Mouse (Mus musculus) kidney, postnatal 25 days (tissue): ENCODE measurements around the gene Golt1a.
A peak's percentile ranks its signal among the peaks of the same experiment; 100 is the strongest.
"Not testable (repeated sequence)": the region's sequence is repeated elsewhere in the genome, so short reads cannot be mapped to it uniquely, and the experiment has no call there.

Experiments
- DNase-seq, 2 experiments: peaks; one replicate each; pipeline ENCODE4 v3.0.0; 2021; ENCODE audit warnings: mixed read lengths in 2 of 2

The Golt1a gene

DNA sequence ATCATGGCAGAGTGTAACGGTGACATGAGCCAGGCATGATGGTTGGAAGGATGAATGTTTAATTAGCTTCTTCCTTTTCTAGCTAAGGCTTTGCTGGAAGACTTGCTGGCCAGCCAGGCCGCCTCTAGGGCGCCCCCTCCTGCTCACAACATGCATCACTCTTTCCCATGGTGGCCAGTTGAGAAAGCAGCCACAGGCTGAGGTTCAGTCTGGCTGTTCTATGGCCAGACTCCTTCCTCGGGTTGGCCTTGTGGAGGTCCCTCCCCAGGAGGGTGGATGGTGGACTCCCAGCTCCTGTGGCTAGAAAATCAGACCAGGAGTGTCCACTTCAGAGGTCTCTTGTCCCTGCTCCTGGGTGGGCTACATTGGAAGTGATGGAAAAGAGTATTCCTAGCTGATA, 2.8 kb upstream of the Golt1a start:
- peak; percentile 84 to 85 for DNase-seq

DNA sequence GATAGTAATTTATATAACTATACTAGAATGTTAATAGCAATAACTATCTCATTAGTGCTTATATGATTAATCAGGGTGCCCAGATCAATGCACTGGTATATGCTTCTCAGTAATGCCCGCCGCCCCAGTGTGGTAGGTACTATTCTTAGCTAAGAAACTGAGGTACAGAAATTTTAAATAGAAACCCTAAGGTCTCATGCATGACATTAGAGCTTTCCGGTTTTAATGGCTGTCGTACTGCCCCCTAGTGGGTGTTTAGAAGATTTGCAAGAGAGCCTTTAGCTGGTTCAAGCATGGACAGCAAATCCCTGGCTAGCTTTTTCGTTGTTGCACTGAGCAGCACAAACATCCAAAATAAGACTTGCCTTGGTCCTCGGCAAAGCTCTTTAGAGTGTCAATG, 2.3 kb upstream of the Golt1a start:
- peak in 1 of 2 experiments; percentile 40 for DNase-seq

- no peak for DNase-seq
Observed at GRCm38 (mm10) chr1:133311240-133311639, 1.6 kb downstream of the Golt1a start.

- no peak for DNase-seq
Observed at GRCm38 (mm10) chr1:133311946-133312345, 2.3 kb downstream of the Golt1a start.

DNA sequence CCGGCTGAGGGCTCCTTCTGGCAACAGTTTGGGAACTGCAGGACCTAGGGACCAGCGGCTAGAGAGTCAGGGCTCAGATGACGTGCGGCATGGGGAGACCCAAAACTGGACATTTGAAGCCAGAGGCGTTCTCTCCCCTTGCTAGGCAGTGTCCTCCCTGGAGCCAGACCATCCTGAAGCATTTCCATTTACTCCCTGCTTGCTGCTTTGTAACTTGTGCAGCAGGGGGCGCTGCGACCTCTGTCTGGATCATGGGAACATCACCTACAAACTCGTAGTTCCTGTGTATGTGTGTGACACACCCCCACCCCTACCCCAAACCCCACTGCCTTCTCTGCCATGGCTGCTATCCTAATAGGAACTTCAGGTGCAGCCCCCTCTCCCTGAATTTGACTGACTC, 4.8 kb downstream of the Golt1a start:
- DNase-seq: peak; percentile 72 to 76

GRCm38 (mm10) chr1:133315775-133316174, 6.2 kb downstream of the Golt1a start:
- DNase-seq: no peak

GRCm38 (mm10) chr1:133316577-133316976, 7.0 kb downstream of the Golt1a start:
- DNase-seq: no peak

GRCm38 (mm10) chr1:133317149-133317548, 7.5 kb downstream of the Golt1a start:
- no peak for DNase-seq

DNA sequence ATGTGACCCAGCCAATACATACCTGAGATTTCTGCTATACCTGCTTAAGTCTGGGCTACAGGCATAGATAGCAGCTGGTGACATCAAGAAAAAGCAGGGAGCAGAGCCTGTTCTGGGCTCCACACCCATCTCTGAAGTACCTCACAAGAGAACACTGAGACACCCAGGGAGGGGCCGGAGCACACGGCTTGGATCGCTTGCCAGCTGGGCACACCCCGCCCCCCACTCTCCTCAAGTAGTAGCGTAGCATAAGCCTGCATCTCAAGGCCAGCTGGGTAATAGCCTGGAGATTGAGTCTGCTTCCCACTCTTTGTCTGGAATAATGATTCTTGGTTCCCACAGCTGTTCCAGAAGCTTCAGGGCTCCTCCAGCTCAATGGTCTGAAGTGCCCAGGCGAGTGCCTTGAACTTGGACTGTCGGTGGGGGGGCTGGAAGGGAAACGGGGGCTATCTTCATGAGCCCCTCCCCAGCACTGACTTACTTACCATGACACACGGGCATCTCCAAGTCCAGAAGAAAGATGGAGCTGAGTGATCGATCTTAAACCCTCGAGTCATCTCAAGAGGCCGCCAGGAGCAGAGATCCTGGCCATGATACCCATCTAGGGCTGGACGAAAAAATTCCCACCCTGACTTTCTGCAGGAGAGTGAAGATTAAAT, 11.8 kb downstream of the Golt1a start, which contains the start of gene Kiss1:
Kiss1 (plus strand) TSS at position 609 of the 659 bp plus-strand sequence.
- DNase-seq: no peak

DNA sequence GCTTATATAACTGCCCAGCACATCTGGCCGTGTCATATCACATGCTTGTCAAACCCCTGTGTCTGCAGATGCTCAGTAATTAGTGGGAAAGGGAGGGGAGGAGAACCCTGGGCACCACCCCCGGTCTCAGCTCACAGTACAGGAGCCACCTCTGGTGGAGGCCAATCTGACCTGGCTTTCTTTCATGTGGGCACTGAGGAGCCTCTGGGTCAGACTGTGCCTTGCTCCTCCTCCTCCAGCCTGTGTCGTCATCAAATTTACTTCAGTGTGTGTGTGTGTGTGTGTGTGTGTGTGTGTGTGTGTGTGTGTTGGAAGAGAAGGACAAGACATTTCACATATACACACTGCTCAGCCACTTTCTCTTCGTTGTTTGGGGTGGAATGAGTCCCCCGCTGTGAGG, 13.7 kb downstream of the Golt1a start:
- DNase-seq: no peak

DNA sequence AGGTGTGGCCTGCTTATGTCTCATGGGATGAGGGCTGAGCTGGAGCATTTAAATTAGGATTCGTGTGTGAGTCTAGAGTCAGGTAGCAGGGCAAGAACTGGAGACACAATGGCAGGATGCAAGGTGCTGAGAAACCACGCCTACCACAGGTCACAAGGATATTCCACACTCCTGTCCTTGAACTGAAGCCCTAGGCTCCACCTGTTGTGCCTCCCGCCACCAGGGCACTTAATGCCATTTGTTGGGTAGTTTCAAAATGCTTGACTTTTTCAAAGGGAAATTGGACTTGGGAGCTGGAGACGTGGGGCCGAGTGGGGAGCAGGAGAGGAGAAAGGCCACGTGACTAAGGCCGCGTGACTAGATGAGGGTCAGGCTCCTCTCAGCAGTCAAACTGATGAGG, 16.4 kb downstream of the Golt1a start:
- no peak for DNase-seq

DNA sequence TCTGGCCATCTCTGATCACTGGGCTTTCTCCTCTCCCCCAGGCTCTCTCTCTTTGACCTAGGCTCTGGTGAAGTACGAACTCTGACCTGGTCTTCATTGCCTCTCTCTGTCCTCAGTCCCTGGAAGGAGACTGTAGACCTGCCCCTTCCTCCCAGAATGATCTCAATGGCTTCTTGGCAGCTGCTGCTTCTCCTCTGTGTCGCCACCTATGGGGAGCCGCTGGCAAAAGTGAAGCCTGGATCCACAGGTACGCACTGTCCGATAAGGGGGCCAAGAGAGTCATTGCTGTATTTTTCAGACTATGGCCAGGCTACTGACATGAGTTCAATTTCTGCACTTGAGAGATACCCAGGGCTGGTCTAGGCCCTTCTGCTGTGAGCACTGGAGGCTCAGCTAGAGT, 17.5 kb downstream of the Golt1a start:
- DNase-seq: no peak

GRCm38 (mm10) chr1:133328299-133328795, 18.7 kb downstream of the Golt1a start:
- DNase-seq: no peak

GRCm38 (mm10) chr1:133328896-133329637, 19.5 kb downstream of the Golt1a start:
- no peak for DNase-seq

DNA sequence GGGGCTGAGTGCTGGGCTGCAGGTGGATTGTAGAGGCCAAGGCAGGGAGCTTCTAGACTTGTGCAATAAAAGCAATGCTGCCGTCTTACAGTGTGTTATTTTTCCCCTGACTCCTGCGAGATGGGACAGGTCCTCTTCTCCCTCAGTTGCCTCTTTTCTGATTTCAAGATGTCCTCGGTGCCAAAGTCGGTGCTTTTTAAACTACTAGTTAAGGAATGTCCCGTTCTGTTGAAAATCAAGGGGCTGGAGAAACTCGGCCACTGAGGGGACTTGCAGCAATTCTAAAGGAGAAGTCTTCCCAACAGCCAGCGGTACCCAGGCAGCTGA, 20.0 kb downstream of the Golt1a start:
- no peak for DNase-seq

DNA sequence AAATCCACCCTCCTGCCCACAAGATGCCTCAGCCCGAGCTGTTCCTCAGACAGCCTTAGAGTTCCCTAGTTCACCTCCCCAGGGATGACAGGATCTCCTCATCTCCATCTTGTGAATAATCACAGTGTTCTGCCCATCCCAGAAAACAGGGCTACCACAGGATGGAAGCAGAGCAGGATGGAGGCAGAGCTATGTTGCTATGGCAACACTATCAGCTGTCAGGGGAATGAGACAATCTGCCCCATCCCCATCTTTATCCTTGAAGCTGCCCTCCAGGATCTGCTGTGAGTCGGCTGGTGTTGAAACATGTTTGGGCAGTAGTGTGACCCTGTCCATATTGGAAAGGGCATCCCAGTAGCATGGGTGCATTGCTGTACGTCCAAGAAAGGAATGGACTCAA, 21.5 kb downstream of the Golt1a start:
- DNase-seq: no peak

GRCm38 (mm10) chr1:133332656-133333430, 23.2 kb downstream of the Golt1a start:
- no peak for DNase-seq

DNA sequence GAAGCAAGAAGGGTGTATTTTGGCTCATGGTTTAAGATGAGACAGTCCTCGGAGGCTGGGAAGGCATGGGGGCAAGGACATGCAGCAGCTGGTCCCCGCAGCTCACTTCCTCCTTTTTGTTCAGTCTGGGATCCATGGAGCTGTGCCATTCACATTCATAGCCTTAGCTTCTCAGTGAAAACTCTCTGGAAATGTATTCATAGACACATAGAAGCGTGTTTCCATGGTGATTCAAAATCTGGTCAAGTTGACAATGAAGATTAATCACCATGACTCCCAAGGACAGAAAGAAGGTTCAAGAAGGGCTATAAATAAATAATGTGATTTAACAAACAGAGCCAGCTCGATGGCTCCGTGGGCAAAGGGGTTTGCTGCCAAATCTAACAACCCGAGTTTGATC, 24.3 kb downstream of the Golt1a start:
- DNase-seq: no peak

DNA sequence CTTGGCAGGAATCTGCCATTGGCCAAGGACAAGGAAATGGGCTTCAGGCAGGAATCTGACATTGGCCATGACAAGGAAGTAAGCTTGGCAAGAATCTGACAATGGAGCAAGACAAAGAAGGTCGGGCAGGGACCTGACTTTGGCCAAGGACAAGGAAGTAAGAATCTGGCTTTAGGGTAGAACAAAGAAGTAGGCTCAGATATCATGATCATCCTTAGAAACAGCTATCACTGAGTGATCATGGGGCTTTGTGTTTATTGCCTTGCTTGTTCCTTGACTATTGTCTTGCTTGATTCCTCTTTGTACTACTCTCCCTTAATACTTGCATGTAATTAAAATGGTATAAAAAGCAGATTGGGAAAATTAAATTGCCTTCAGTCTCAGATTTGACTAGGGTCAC, 30.8 kb downstream of the Golt1a start:
- DNase-seq: not testable (repeated sequence)

GRCm38 (mm10) chr1:133344357-133344756, 34.8 kb downstream of the Golt1a start:
- no peak for DNase-seq

GRCm38 (mm10) chr1:133346531-133346930, 36.9 kb downstream of the Golt1a start:
- no peak for DNase-seq

DNA sequence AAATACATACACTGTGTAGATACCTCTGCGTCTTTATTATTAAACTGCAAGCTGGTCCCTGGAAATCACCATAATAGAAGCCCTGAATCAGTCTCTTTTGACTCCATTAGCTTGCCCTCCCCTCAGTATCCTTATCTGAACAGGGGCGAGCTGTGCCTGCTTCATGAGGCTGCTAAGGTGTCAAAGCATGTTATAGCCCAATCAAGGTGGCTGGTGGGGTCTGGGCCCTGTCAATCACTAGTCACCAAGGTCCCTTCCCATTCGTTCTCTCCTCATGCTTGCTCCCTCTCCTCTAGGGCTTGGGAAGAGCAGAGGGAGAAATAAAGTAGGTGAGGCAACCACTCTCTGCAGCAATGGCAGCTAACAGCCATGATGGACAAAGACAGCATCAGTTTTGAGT, 37.6 kb downstream of the Golt1a start:
- no peak for DNase-seq

DNA sequence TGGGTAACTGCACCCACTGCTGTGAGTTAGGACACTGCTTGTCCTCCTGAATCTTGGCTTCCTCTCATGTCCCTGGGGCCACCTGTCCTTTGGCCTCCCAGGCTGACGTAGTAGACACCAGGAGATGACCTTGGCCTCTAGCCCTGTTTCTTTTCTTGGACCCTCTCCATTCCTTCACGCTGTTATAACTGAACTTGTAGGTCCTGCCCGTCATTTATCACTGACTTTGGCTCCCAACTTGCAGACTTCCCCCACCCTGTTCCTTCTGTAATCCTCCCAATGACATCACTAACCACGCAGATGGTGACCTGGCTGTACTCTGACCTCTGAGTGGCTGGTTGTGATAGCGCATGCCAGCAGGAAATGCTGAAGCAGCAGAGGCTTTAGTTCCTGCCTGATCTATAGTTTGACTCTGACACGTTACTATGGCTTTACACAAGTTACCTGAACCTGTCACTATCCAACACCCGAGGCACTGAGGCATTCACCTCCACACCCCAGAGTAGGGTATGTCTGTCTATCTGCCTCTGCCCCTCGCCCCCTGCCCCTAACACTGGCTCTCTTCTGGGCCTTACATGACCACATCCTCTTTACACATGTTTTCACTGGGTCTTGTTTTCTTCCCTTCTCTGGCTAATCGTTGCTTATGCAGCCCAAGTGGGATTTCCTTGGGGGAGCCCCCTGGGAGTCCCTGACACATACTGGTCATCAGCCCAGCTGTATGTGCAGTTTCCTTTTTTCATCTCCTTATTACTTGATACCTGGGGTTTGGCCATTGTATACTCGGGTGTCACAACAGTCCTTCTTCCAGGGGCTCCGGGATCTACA, 38.3 kb downstream of the Golt1a start:
- peak; percentile 63 to 82 for DNase-seq
